Mouse (Mus musculus) CD8-positive naive resting alpha-beta T cell, adult 2 months (primary cell): ENCODE measurements around the gene Galnt16.

Experiments used
- DNase-seq, 2 experiments: peaks; one replicate each; pipeline ENCODE4 v3.0.0; 2022; ENCODE audit warnings: low read depth in 2 of 2, low spot score in 2 of 2

Galnt16 gene

DNA sequence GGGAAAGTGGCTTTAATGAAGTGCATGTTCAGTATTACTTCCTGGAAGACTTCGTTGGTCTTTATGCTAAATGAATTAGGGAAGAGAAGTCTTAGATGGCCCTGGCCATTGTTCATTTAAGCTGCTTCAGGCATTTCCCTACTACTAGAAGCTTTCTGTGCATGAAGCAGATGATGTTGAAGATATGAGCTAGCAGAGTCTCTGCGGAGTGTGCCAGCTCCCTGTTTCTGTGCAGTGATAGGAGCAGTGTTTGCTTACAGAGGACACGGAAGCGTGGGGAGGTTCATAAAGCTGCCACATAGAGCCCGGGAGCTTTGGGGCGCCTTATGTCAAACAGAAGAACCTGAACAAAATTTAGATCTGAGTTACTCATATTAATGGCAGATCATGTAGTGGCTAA, 140.6 kb downstream of the Galnt16 start:
- DNase-seq = no peak

- no peak for DNase-seq
Observed at GRCm38 (mm10) chr12:80662322-80662721, 144.2 kb downstream of the Galnt16 start.

- no peak for DNase-seq
Observed at GRCm38 (mm10) chr12:80663935-80664334, 145.9 kb downstream of the Galnt16 start.

- no peak for DNase-seq
Observed at GRCm38 (mm10) chr12:80668391-80668790, 150.3 kb downstream of the Galnt16 start.

DNA sequence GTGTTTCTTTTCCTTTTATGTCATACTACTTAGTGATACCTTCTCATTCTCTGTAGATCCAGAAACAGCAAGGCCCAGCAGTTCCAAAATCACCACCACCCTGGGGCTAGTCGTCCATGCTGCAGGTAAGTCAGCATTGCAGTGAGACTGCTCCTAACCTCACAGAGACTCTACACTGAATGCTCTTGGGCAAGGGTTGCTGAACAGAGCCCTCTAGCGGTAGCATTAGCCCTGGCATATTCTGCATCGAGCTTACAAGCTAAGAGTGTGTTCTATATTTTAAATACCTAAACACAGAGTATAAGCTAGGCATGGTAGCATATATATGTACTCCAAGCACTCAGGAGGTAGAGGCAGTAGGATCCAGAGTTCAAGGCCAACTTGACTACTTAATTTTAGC, 155.1 kb downstream of the Galnt16 start:
- peak; percentile 14 to 39 for DNase-seq
